Mouse (Mus musculus) C2C12 (cell line): ENCODE results near the gene E2f2. TPM values are rescaled to one million over a fixed set of nuclear protein-coding genes. Genes with fewer than 3 reads are reported as not detected.
A peak's percentile ranks its signal among the peaks of the same experiment; 100 is the strongest.

Source experiments
- H3K27me3 ChIP-seq: one replicate; pipeline ENCODE4 v1.6.1; 2011; ENCODE audit not compliant: control insufficient read depth, insufficient read depth, insufficient read length
- H3K36me3 ChIP-seq: one replicate; pipeline ENCODE4 v1.6.1; 2011; ENCODE audit not compliant: control insufficient read depth, insufficient read depth
- H3K4me3 ChIP-seq: one replicate; pipeline ENCODE4 v1.5.1; 2011; ENCODE audit warnings: mild to moderate bottlenecking, control low read depth; ENCODE audit not compliant: poor library complexity, insufficient read depth, severe bottlenecking
- H3K79me2 ChIP-seq: one replicate; pipeline ENCODE4 v1.6.1; 2011; ENCODE audit not compliant: control insufficient read depth, insufficient read depth
- H3K79me3 ChIP-seq: one replicate; pipeline ENCODE4 v1.6.1; 2011; ENCODE audit warnings: low read depth, control low read depth
- H3ac ChIP-seq: one replicate; pipeline ENCODE3; 2011; ENCODE audit warnings: low read depth; ENCODE audit not compliant: control insufficient read depth, insufficient read length
- CEBPB ChIP-seq: IDR thresholded peaks from one replicate; pipeline ENCODE4 v1.6.1; 2011; ENCODE audit warnings: low read depth, mild to moderate bottlenecking, control low read depth, moderate library complexity
- CTCF ChIP-seq: IDR thresholded peaks from one replicate; pipeline ENCODE4 v1.5.1; 2011; ENCODE audit not compliant: control insufficient read depth, insufficient read depth, insufficient read length
- FOSL1 ChIP-seq: IDR thresholded peaks from one replicate; pipeline ENCODE4 v1.8.0; 2011; ENCODE audit warnings: mild to moderate bottlenecking, low read length; ENCODE audit not compliant: poor library complexity, insufficient read depth, severe bottlenecking
- MAX ChIP-seq: IDR thresholded peaks from one replicate; pipeline ENCODE4 v1.6.1; 2011; ENCODE audit warnings: mild to moderate bottlenecking, control low read depth
- MYOD1 ChIP-seq: IDR thresholded peaks from one replicate; pipeline ENCODE4 v1.6.1; 2011; ENCODE audit warnings: low read depth; ENCODE audit not compliant: control insufficient read depth, insufficient read length
- MYOG ChIP-seq: IDR thresholded peaks from one replicate; pipeline ENCODE4 v1.6.1; 2011; ENCODE audit not compliant: control insufficient read depth, insufficient read length; ENCODE audit errors: extremely low read depth
- USF1 ChIP-seq: IDR thresholded peaks from one replicate; pipeline ENCODE4 v1.6.1; 2011; ENCODE audit warnings: low read depth, mild to moderate bottlenecking, control low read depth, moderate library complexity
- polyA plus RNA-seq: library from polyadenylated mRNA; unstranded; fragments of >200 nt; fragmentation: generic; extraction: Trizol; gene quantifications from one replicate; pipeline ENCODE4 v1.2.1, GENCODE M21; 2012; ENCODE audit warnings: missing spikeins

Gene E2f2
- polyA plus RNA-seq, 1 experiment = 11.5 TPM

DNA sequence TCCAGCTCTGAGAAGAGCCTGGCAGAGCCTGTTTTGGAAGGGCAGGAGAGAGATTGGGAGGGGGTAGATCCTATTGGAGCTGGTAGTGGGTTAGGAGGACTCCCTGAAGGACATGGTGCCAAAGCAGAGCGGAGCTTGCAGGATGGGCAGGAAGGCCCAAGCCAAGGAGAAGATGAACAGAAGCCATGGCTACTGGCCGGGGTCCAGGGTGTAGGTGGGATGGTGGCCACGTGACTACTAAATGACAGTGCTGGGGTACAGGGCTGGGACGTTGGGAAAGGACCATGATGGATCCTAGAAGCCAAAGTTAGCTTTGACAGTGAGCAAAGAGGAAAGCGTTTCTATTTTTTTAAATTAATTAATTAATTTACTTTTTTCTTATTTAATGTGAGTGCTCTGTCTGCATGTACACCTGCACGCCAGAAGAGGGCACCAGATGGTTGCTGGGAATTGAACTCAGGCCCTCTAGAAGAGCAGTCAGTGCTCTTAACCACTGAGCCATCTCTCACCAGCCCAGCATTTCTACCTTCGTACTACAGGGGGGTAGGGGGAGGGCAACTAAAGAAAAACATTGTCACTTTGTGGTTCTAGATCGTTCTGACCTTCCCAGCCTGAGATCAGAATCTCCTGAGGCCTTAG, 70.0 kb downstream of the E2f2 start:
- Histone ChIP-seq H3K4me3 (no peak overlapping the region), H3K27me3 (no peaks in the 10 kb centered on the region), H3ac (no peak overlapping the region), H3K36me3 (no peaks in the 10 kb centered on the region), H3K79me2 (no peaks in the 10 kb centered on the region), H3K79me3 (no peaks in the 10 kb centered on the region)
- TF ChIP-seq CEBPB (no peak), FOSL1 (no peak), USF1 (peak; percentile 20), MYOD1 (no peak), CTCF (no peak), MAX (no peak)

DNA sequence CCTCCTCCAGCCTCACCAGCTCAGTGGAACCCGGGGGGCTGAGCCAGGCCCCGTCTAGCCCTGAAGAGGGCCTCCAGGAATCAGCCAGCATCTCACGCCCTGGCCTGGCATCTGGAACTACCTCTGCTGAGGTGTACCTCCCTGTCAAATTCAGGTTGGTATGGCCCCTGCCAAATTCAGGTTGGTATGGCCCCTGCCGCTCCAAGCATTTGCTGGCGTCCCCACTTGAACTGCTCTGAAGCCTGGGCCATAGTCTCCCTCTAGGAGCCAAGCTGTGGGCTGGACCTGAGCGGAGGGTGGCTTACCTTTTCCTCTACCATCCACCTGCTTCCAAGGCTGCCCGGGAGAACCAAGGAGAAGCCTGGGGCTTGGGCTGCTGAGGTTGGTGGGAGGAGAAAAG, 70.5 kb downstream of the E2f2 start:
- no peak overlapping the region for H3K4me3 ChIP-seq
- no peaks in the 10 kb centered on the region for H3K79me3 ChIP-seq
- H3K79me2 ChIP-seq = no peaks in the 10 kb centered on the region
- no peak overlapping the region for H3ac ChIP-seq
- TF ChIP-seq MAX = no peak
- no peak for TF ChIP-seq CTCF
- TF ChIP-seq MYOG = no peak
- TF ChIP-seq MYOD1 = no peak
- no peak for TF ChIP-seq CEBPB
- TF ChIP-seq USF1 = no peak
- TF ChIP-seq FOSL1 = no peak
- no peaks in the 10 kb centered on the region for H3K27me3 ChIP-seq
- no peaks in the 10 kb centered on the region for H3K36me3 ChIP-seq

- no peaks in the 10 kb centered on the region for H3K79me2 ChIP-seq
- no peak overlapping the region for H3K4me3 ChIP-seq
- no peaks in the 10 kb centered on the region for H3K79me3 ChIP-seq
- H3K36me3 ChIP-seq = no peaks in the 10 kb centered on the region
- TF ChIP-seq MAX = no peak
- TF ChIP-seq CEBPB = no peak
- no peak for TF ChIP-seq FOSL1
- TF ChIP-seq MYOD1 = no peak
- no peak for TF ChIP-seq USF1
- no peak for TF ChIP-seq CTCF
- no peak for TF ChIP-seq MYOG
- H3ac ChIP-seq = no peak overlapping the region
- no peaks in the 10 kb centered on the region for H3K27me3 ChIP-seq
Observed at GRCm38 (mm10) chr4:136244208-136244607, 72.0 kb downstream of the E2f2 start.

Other genes with a start within 250 kb of the E2f2 start
- 24.3 TPM for gene Hmgcl, start 225.9 kb upstream of the E2f2 start, polyA plus RNA-seq
- gene Gale, start 208.7 kb upstream of the E2f2 start, polyA plus RNA-seq = 50.7 TPM
- gene Lypla2, start 199.8 kb upstream of the E2f2 start, polyA plus RNA-seq = 70.1 TPM
- gene Pithd1, start 185.1 kb upstream of the E2f2 start, polyA plus RNA-seq = 45.1 TPM
- gene Eloa, start 150.6 kb upstream of the E2f2 start, polyA plus RNA-seq = 18.4 TPM
- gene Rpl11, start 119.0 kb upstream of the E2f2 start, polyA plus RNA-seq = 2,415 TPM
- gene Id3, start 28.9 kb upstream of the E2f2 start, polyA plus RNA-seq = 780 TPM
- gene Asap3, start 34.0 kb downstream of the E2f2 start, polyA plus RNA-seq = 3.8 TPM
- 2.8 TPM for gene Tcea3, start 75.3 kb downstream of the E2f2 start, polyA plus RNA-seq
- gene Zfp46, start 112.3 kb downstream of the E2f2 start, polyA plus RNA-seq = 5.2 TPM
- gene Hnrnpr, start 138.5 kb downstream of the E2f2 start, polyA plus RNA-seq = 38.4 TPM